Mouse (Mus musculus) B cell, adult 2 months (primary cell): ENCODE measurements at regions not wholly inside any gene's neighbourhood (a gene's known extent, or its start where the extent isn't known, plus 50 kb on each side); places are given as distances from the start of the nearest gene placed in this dataset.
"Not testable (repeated sequence)": the region's sequence is repeated elsewhere in the genome, so short reads cannot be mapped to it uniquely, and the experiment has no call there.

Source experiments
- DNase-seq, 2 experiments: peaks; one replicate each; pipeline ENCODE4 v3.0.0; 2022

- no peak for DNase-seq
Measured at GRCm38 (mm10) chr1:165014328-165014727, 79.0 kb upstream of the Xcl1 start.

- DNase-seq, result no peak
Measured at GRCm38 (mm10) chr1:165013428-165013827, 78.1 kb upstream of the Xcl1 start.

- DNase-seq, result no peak
Measured at GRCm38 (mm10) chr1:165012376-165012775, 77.0 kb upstream of the Xcl1 start.

- peak; percentile 42 to 45 for DNase-seq
Measured at GRCm38 (mm10) chr1:164999515-164999914, 64.2 kb upstream of the Xcl1 start.

GRCm38 (mm10) chr1:164998621-164999020 lies 63.3 kb upstream of the Xcl1 start:
- DNase-seq, result no peak

- DNase-seq, result no peak
Measured at GRCm38 (mm10) chr1:164997660-164998059, 62.3 kb upstream of the Xcl1 start.

- no peak for DNase-seq
Measured at GRCm38 (mm10) chr1:164994247-164994660, 58.9 kb upstream of the Xcl1 start.

- not testable (repeated sequence) for DNase-seq
Measured at GRCm38 (mm10) chr1:164993175-164993875, 58.0 kb upstream of the Xcl1 start.

- DNase-seq, result no peak
Measured at GRCm38 (mm10) chr1:164988982-164989381, 53.7 kb upstream of the Xcl1 start.

GRCm38 (mm10) chr1:164988191-164988590 lies 52.9 kb upstream of the Xcl1 start:
- no peak for DNase-seq

GRCm38 (mm10) chr1:164985521-164985920 lies 50.2 kb upstream of the Xcl1 start:
- not testable (repeated sequence) for DNase-seq
